Mouse (Mus musculus) mature B cell (primary cell): ENCODE results near the gene Rab3il1.

Experiments used
- in situ Hi-C: fragments of 300-500 bp; cut with MboI; formaldehyde crosslinking; loops from 2 replicates; pipeline ENCODE4 v1.14.3; 2019

The Rab3il1 gene

GRCm38 (mm10) chr19:10058876-10059427 lies 57.5 kb downstream of the Rab3il1 start:
- in situ Hi-C loops, result no loop called here

- in situ Hi-C loops, result no loop called here
These were observed 58.6 kb downstream of the Rab3il1 start for GRCm38 (mm10) chr19:10059911-10060567.

- in situ Hi-C loops, result no loop called here
These were observed 59.5 kb downstream of the Rab3il1 start for GRCm38 (mm10) chr19:10060783-10061590.

- in situ Hi-C loops, result no loop called here
These were observed 60.2 kb downstream of the Rab3il1 start for GRCm38 (mm10) chr19:10061624-10062023.

- in situ Hi-C loops, result no loop called here
These were observed 60.8 kb downstream of the Rab3il1 start for GRCm38 (mm10) chr19:10062292-10062691.

GRCm38 (mm10) chr19:10062862-10063261 lies 61.4 kb downstream of the Rab3il1 start:
- in situ Hi-C loops, result no loop called here

GRCm38 (mm10) chr19:10064173-10065012 lies 62.9 kb downstream of the Rab3il1 start:
- in situ Hi-C loops, result no loop called here

- in situ Hi-C loops, result no loop called here
These were observed 64.2 kb downstream of the Rab3il1 start for GRCm38 (mm10) chr19:10065465-10066188.

GRCm38 (mm10) chr19:10066189-10066500 lies 64.7 kb downstream of the Rab3il1 start:
- in situ Hi-C loops, result no loop called here

GRCm38 (mm10) chr19:10066502-10066901 lies 65.0 kb downstream of the Rab3il1 start:
- in situ Hi-C loops, result no loop called here

- in situ Hi-C loops, result no loop called here
These were observed 66.2 kb downstream of the Rab3il1 start for GRCm38 (mm10) chr19:10067701-10068100.

- in situ Hi-C loops, result no loop called here
These were observed 68.9 kb downstream of the Rab3il1 start for GRCm38 (mm10) chr19:10070186-10070980.

GRCm38 (mm10) chr19:10071166-10071565 lies 69.7 kb downstream of the Rab3il1 start:
- in situ Hi-C loops, result no loop called here

GRCm38 (mm10) chr19:10071892-10072291 lies 70.4 kb downstream of the Rab3il1 start:
- in situ Hi-C loops, result no loop called here

GRCm38 (mm10) chr19:10073145-10073544 lies 71.7 kb downstream of the Rab3il1 start:
- in situ Hi-C loops, result no loop called here

- in situ Hi-C loops, result no loop called here
These were observed 76.9 kb downstream of the Rab3il1 start for GRCm38 (mm10) chr19:10078392-10078791.

GRCm38 (mm10) chr19:10080384-10080783 lies 78.9 kb downstream of the Rab3il1 start:
- in situ Hi-C loops, result no loop called here

- in situ Hi-C loops, result no loop called here
These were observed 80.6 kb downstream of the Rab3il1 start for GRCm38 (mm10) chr19:10082105-10082504.

GRCm38 (mm10) chr19:10085454-10085853 lies 84.0 kb downstream of the Rab3il1 start:
- in situ Hi-C loops, result no loop called here

GRCm38 (mm10) chr19:10086976-10087375 lies 85.5 kb downstream of the Rab3il1 start:
- in situ Hi-C loops, result no loop called here
